Mouse (Mus musculus) cerebellum, adult 2 months (tissue): ENCODE measurements around the gene Map10. TPM values are rescaled to one million over a fixed set of nuclear protein-coding genes. Genes with fewer than 3 reads are reported as not detected.

Experiments
- DNase-seq, 2 experiments: peaks; one replicate each; pipeline ENCODE4 v3.0.0; 2021
- H3K27ac ChIP-seq: fragments of 200-500 bp; 2 replicates; pipeline ENCODE4 v1.5.1; 2012; ENCODE audit warnings: low read length, control low read depth, inconsistent platforms; ENCODE audit not compliant: insufficient read depth
- H3K27me3 ChIP-seq: fragments of 200-500 bp; 2 replicates; pipeline ENCODE4 v1.6.1; 2012; ENCODE audit warnings: inconsistent platforms, mild to moderate bottlenecking, low read length, moderate library complexity; ENCODE audit not compliant: control insufficient read depth, insufficient read depth
- H3K4me1 ChIP-seq: fragments of 200-500 bp; 2 replicates; pipeline ENCODE4 v1.6.1; 2011; ENCODE audit warnings: low read length; ENCODE audit not compliant: control insufficient read depth, insufficient read depth
- H3K4me3 ChIP-seq: fragments of 200-500 bp; replicated peaks from 2 replicates; pipeline ENCODE3; 2011; ENCODE audit warnings: mild to moderate bottlenecking, low read depth, low read length, control low read depth; ENCODE audit not compliant: insufficient read depth
- CTCF ChIP-seq: fragments of 200-500 bp; IDR thresholded peaks from 2 replicates; pipeline ENCODE4 v1.5.1; 2011; ENCODE audit warnings: low read depth, mild to moderate bottlenecking, control low read depth, low read length, moderate library complexity, borderline replicate concordance; ENCODE audit not compliant: insufficient read depth
- POLR2A ChIP-seq: fragments of 200-500 bp; IDR thresholded peaks from 2 replicates; pipeline ENCODE4 v1.6.1; 2011; ENCODE audit warnings: low read length, control low read depth, borderline replicate concordance; ENCODE audit not compliant: insufficient read depth
- WGBS: fragments of 180-500 bp; shearing (Covaris S2); methylation state at CpG from one replicate; pipeline ENCODE4 v1.1.7; 2018; 5-methylcytosine and 5-hydroxymethylcytosine counted together
- polyA plus RNA-seq: library from polyadenylated mRNA; depleted of rRNA; stranded (reverse); fragments of >200 nt; gene quantifications from 2 replicates; pipeline ENCODE4 v1.2.3, GENCODE M21; 2012

Map10 gene
- polyA plus RNA-seq, 1 experiment, result 2.6 TPM

DNA sequence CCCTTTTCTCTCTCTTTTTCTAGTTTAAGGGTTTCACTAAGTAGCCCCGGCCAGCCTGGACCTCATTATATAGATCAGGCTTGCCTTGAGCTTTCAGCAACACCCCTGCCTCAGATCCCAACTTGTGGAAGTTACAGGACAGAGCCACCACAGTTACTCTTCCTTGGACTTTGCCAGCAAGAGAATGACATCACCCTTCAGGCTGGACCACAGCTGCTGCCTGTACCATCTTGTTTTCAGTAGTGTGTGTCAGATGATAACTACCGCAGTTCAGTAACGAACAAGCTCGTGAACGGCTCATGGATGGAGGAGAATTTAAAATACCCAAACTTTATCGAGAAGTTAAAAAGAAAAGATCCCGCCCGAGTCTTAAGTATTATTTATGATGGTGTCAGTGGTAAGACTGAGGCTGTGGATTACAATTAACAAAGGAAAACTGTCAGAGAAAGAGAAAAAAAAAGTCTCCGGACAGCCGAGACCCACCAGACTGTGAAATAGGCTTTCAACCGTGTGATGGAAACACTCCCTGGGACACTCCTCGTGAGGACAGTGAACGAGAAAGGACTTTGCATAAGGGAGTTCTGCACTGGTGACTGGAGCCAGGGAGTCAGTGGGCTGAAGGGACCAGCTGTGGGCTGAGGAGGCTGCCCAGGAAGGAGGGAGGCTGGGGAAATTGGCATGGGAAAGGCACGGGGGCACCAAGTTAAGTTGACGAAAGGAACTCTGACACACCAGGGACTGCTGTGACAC, 20.7 kb downstream of the Map10 start:
- Histone ChIP-seq H3K4me3 (no peak overlapping the region), H3K27me3 (no peaks in the 10 kb centered on the region), H3K4me1 (no peaks in the 10 kb centered on the region), H3K27ac (no peak overlapping the region)
- DNase-seq, result no peak
- TF ChIP-seq CTCF (no peak), POLR2A (no peak)
- WGBS, result 18% methylated on average over 15 of the region's 15 CpGs

DNA sequence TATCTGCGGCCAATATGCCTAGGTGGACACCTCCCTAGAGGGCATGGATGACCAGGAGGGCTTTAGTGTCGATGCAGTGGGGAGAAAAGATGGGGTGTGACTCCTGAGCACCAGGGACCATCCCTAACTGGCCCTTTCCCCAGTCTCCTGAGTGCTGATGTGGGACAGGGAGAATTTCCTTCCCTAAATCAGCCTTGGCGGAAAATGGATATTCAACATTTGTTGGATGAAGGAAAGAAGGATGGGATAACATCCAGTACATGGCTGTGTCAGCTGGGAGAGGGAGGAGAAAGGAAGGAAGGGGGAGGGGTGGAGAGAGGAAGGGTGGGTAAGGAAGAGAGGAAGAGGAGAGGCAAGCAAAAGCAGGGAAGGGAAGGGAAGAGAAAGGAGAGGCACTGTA, 21.3 kb downstream of the Map10 start:
- H3K4me1 ChIP-seq, result no peaks in the 10 kb centered on the region
- DNase-seq, result no peak
- H3K27ac ChIP-seq, result no peak overlapping the region
- H3K4me3 ChIP-seq, result no peak overlapping the region
- TF ChIP-seq CTCF (no peak), POLR2A (no peak)
- H3K27me3 ChIP-seq, result no peaks in the 10 kb centered on the region; the same call in 1 of the 2 replicates
- 39% methylated on average over 3 of the region's 3 CpGs for WGBS

DNA sequence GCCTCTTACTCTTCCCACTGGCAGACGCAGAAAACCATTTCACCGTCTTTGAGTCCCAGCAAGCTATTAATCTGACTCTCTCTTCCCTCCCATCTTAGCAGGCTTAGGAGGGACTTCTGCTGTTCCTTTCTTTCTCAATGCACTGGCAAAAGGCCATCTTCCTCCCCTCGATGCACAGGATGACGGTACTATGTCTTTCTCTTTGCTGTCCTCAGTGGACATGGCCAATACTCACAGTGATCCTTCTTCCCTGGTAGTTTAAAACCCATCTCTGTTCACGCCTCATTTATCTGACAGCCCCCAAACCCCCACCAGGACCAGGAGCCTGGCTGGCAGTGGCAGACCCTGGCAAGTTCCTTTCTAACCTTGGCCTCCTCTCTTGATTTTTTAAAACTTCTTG, 22.8 kb downstream of the Map10 start:
- WGBS, result 41% methylated on average over 5 of the region's 5 CpGs
- Histone ChIP-seq H3K4me3 (no peak overlapping the region), H3K27me3 (no peaks in the 10 kb centered on the region; the same call in 1 of the 2 replicates), H3K27ac (no peak overlapping the region), H3K4me1 (no peaks in the 10 kb centered on the region)
- DNase-seq, result no peak
- TF ChIP-seq CTCF (no peak), POLR2A (no peak)

DNA sequence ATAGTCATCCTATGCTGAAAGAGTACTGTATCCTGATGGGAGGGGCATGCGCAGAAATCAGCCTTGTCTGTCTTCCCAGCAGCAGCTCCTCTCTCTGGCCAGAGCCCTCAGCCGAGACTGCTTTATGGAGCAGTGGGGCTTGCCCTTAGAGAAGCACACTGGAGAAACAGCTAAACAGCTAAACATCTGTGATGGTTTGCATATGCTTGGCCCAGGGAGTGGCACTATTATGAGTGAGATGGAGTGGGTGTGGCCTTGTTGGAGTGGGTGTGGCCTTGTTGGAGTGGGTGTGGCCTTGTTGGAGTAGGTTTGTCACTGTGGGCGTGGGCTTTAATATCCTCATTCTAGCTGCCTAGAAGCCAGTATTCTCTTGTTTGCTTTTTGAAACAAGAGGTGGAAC, 23.6 kb downstream of the Map10 start:
- no peak overlapping the region for H3K4me3 ChIP-seq
- 58% methylated on average over 3 of the region's 3 CpGs for WGBS
- H3K27me3 ChIP-seq, result no peaks in the 10 kb centered on the region; the same call in 1 of the 2 replicates
- H3K4me1 ChIP-seq, result no peaks in the 10 kb centered on the region
- TF ChIP-seq CTCF, result no peak
- no peak for TF ChIP-seq POLR2A
- no peak overlapping the region for H3K27ac ChIP-seq
- no peak for DNase-seq

DNA sequence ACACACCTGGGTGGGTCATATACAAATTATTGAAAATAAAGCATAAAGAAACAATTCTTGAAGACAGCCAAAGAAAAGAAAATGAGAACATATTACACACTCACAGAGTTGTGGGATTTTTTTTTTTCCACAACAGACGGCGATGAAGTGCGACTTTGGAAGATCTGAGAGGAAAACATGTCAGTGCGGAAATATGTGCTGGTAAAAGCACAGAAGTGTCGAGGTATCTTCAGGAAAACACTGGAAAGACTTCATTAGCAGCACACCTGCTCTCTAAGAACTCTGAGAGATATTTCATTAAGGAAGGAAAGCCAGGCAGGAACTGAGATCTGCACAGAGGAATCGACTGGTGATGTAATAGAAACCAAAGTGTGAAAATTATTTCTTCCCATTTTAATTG, 26.3 kb downstream of the Map10 start:
- Histone ChIP-seq H3K4me1 (no peaks in the 10 kb centered on the region; the same call in 1 of the 2 replicates), H3K27ac (no peak overlapping the region), H3K4me3 (no peak overlapping the region), H3K27me3 (no peaks in the 10 kb centered on the region; the same call in 1 of the 2 replicates)
- 91% methylated on average over 6 of the region's 6 CpGs for WGBS
- no peak for TF ChIP-seq CTCF
- TF ChIP-seq POLR2A, result no peak
- no peak for DNase-seq

DNA sequence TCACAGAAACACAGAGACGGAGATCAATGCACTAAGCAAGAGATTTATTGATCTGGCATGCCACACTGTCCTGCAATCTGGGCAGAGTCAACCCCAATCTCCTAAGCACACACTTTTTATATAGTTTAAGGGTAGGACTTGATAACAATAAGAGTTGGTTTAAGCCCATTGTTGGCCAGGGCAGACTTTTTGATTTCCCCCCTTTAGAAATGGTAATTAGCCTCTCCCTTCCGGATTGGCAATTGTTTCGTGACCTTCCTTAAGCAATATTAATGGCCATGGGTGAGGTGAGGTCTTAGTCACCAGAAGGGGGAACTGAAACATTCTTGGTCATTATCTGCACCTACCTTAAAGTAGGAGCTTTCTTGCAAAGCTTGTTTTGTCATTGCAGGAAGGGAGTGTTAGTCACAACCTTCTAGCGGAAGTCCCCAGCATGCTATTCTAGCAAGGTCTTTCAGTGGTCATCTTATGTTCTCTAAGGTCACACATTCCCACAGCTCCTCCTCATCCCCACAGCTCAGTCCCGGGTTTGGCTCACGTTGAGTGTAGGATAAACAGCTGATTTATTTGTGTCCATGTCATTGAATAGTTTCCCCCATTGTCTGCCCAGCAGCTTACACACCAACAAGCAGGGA, 29.9 kb downstream of the Map10 start:
- no peak overlapping the region for H3K27ac ChIP-seq
- no peaks in the 10 kb centered on the region; the same call in 1 of the 2 replicates for H3K27me3 ChIP-seq
- no peak overlapping the region for H3K4me3 ChIP-seq
- DNase-seq, result no peak
- 82% methylated on average over 6 of the region's 6 CpGs for WGBS
- no peak for TF ChIP-seq POLR2A
- TF ChIP-seq CTCF, result no peak
- H3K4me1 ChIP-seq, result no peaks in the 10 kb centered on the region; the same call in 1 of the 2 replicates

DNA sequence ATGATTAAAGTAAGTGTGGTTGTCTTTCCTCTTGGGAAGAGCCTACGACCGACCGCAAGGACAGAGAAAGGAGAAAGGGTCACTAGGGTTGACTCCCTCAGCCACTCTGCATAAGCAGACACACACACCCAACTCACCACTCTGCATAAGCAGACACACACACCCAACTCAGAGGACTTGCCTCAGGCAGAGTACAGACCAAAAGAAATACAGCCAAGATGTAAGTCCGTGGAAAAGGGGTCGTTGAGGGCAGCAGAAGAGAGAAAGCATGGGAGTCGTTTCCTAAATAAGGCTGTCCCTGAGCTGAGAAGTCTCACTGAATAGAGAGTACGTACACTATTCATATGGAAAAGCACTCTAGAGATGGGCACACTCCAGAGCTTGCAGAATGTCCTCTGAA, 30.8 kb downstream of the Map10 start:
- Histone ChIP-seq H3K27ac (no peak overlapping the region), H3K27me3 (no peaks in the 10 kb centered on the region; the same call in 1 of the 2 replicates), H3K4me3 (no peak overlapping the region), H3K4me1 (no peaks in the 10 kb centered on the region; the same call in 1 of the 2 replicates)
- WGBS, result 86% methylated on average over 7 of the region's 7 CpGs
- TF ChIP-seq CTCF, result no peak
- TF ChIP-seq POLR2A, result no peak
- no peak for DNase-seq

DNA sequence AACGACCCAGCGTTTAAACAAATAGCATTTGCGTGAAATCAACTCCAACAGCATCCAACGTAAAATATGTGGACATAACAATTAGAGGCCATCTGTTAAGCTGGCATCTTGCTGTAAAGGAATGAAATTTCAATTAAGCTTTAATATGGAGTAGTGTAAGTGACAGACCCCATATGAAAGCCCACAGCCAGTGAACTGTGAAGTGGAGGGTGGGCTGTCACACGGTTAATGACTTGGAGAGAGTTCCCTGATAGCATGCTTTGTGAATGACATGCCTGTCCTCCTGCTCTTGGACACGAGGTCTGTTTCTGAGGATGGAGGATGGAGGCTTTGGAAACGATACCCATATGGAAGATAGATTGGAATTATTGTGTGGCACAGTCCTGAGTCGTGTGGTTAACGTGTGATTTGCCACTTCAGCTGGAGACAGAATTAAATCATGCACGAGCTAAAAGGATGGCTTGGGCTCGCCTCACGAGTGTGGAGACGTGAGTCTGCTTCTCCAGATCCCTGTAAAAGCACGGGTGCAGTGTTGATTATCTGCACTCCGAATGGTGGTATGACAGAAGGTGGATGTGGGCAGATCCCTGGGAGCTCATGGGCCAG, 33.4 kb downstream of the Map10 start:
- Histone ChIP-seq H3K27me3 (no peaks in the 10 kb centered on the region), H3K27ac (no peak overlapping the region), H3K4me3 (no peak overlapping the region), H3K4me1 (no peaks in the 10 kb centered on the region; the same call in 1 of the 2 replicates)
- DNase-seq, result no peak
- 40% methylated on average over 15 of the region's 15 CpGs for WGBS
- TF ChIP-seq POLR2A (no peak), CTCF (no peak)
